Mouse (Mus musculus): ENCODE results near the gene Homer2. TPM values are rescaled to one million over a fixed set of nuclear protein-coding genes. Genes with fewer than 3 reads are reported as not detected.
A peak's percentile ranks its signal among the peaks of the same experiment; 100 is the strongest.

The Homer2 gene
- polyA plus RNA-seq (2011; ENCODE audit: insufficient read length, low read depth, missing spikeins): 3.7 and 10.9 TPM in 2 replicates

DNA sequence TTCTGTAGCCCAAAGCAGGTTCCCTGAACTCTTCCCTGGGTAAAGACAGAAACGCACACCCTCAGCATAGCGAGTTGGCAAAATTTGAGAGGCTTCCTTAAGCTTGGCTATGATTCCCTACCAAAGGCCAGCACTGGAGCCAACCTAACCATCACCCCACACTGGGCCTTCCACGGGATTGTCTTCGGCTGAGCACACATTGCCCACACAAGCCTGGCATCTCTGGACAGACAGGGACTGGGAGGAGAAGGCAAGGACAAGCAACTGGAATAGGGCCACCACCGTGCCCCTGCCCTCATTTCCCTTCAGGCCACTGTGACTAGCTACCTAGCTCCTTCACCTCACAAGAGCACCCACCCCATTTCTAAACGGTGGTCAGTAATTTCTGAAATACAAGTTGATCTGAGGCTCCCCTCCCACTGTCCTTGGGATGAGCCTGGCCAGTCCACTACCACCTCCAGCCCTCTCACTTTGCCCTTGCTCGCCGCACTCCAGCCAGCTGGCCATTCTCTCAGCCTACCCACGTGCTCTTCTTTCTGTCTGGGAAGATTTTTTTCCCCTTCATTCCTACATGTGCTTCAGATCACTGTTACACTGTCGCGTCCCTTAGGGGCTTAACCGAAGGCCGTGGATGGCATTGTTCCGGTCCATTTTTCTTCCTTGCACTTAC is at the start of gene Homer2:
Gene Homer2, minus strand, starts transcription at position 57 of the 670 bp plus-strand sequence.
- peak within 1 kb of the TSS; percentile 42 for H3K4me3 ChIP-seq (ENCODE audit: insufficient read depth, low read length)
- TF ChIP-seq CTCF (IDR thresholded peaks at IDR 0.05; ENCODE audit: borderline replicate concordance, insufficient read depth, low read length): no peak
- no peak for TF ChIP-seq POLR2A (IDR thresholded peaks at IDR 0.05; ENCODE audit: low read depth, low read length)

DNA sequence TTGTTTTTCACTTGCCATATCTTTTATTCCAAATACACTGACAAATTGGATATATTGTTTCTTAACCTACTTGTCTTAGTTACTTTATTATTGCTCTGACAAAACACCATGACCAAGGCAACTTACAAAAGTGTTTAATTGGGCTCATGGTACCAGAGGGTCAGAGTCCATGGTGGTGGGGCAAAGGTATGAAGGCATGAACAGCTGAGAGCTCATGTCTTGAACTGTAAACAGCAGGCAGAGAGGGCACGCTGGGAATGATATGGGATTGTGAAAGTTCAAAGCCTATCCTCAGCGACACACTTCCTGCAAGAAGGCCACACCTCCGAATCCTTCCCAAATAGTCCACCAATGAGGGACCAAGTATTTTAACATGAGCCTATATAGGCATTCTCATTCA is 40.6 kb upstream of the Homer2 start:
- Histone ChIP-seq H3K4me1 (ENCODE audit: control insufficient read depth, insufficient read depth, low read length) (no peaks in the 10 kb centered on the region), H3K27ac (ENCODE audit: insufficient read depth, low read length) (no peak overlapping the region), H3K4me3 (ENCODE audit: insufficient read depth, low read length) (no peak overlapping the region)
- TF ChIP-seq CTCF (IDR thresholded peaks at IDR 0.05; ENCODE audit: borderline replicate concordance, insufficient read depth, low read length) (no peak), POLR2A (IDR thresholded peaks at IDR 0.05; ENCODE audit: low read depth, low read length) (no peak)

More for the DNA sequence above, at the start of gene Homer2:
- H3K27ac ChIP-seq (ENCODE audit: insufficient read depth, low read length): no peak within 1 kb of the TSS
- H3K4me1 ChIP-seq (ENCODE audit: control insufficient read depth, insufficient read depth, low read length): no peaks in the 10 kb centered on the region

DNA sequence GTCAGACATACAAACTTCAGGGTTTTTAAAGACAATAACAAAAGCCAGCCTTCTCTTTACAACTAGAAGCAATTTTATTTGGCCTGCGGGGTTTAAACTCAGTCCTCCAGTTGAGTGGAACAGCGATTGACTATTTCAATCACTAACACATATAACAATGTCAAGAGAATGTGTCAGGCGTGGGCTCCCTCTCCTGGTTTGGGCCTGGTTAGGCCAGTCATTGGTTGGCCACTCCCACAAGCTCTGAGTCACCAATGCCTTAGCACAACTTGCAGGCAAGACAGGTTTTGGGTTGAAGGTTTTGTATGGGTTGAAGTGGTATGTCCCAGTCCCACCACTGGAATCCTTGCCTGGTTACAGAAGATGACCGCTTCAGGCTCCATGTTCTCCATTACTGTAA is 36.8 kb upstream of the Homer2 start:
- TF ChIP-seq POLR2A (IDR thresholded peaks at IDR 0.05; ENCODE audit: low read depth, low read length) (no peak), CTCF (IDR thresholded peaks at IDR 0.05; ENCODE audit: borderline replicate concordance, insufficient read depth, low read length) (peak; percentile 55; the same call in 1 of the 2 replicates)
- Histone ChIP-seq H3K27ac (ENCODE audit: insufficient read depth, low read length) (no peak overlapping the region), H3K4me1 (ENCODE audit: control insufficient read depth, insufficient read depth, low read length) (no peaks in the 10 kb centered on the region)

DNA sequence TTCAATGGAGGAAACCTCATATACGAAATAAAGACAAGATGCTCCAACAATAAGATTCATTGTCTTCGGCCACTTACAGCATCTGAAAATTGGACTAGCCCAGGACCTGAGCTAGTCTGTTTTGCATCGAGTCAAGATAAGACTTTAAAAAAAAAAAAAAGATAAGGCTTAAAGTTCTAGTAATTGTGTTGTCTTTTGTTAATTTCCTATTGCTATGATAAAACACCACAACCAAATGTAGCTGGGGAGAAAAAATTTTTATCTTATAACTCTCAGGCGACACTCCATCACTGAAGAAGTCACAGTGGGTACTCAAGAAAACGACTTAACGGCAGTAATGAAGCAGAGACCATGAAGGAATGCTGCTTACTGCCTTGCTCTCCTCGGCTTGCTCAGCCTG is 32.7 kb upstream of the Homer2 start:
- TF ChIP-seq CTCF (IDR thresholded peaks at IDR 0.05; ENCODE audit: borderline replicate concordance, insufficient read depth, low read length) (no peak), POLR2A (IDR thresholded peaks at IDR 0.05; ENCODE audit: low read depth, low read length) (no peak)
- Histone ChIP-seq H3K4me3 (ENCODE audit: insufficient read depth, low read length) (no peak overlapping the region), H3K4me1 (ENCODE audit: control insufficient read depth, insufficient read depth, low read length) (no peaks in the 10 kb centered on the region), H3K27ac (ENCODE audit: insufficient read depth, low read length) (no peak overlapping the region)

More for the DNA sequence above, 36.8 kb upstream of the Homer2 start:
- no peak overlapping the region for H3K4me3 ChIP-seq (ENCODE audit: insufficient read depth, low read length)

DNA sequence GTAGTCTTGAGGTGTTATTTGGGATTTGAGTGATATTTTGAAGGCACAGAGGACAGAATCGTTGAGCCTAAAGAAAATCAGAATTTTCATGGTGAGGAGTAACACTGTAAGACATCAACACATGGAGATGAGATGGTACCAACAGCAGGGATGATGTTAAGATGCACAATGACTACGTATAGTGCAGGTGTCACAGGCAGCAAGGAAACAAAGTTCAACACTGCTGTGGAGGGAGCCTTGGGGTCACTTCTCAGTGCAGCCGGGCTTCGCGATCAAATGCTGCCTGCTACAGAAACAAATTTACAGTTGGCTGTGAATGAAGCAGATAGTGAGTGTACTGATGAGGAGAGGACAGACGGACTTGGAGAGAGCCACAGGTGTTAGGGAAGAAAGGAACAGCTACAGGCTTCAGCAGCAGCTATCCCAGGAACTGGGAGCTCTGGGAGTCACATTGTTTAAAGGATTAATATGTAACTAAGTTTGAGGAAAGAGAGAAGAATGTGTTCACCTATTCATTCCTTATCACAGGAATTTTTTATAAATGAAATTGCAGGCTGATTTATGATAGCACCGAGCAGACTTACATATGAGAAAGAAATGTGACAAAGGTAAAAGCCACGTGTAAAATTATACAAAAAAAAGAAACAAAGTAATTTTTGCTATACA is 31.5 kb upstream of the Homer2 start:
- TF ChIP-seq POLR2A (IDR thresholded peaks at IDR 0.05; ENCODE audit: low read depth, low read length) (no peak), CTCF (IDR thresholded peaks at IDR 0.05; ENCODE audit: borderline replicate concordance, insufficient read depth, low read length) (no peak)
- no peaks in the 10 kb centered on the region for H3K4me1 ChIP-seq (ENCODE audit: control insufficient read depth, insufficient read depth, low read length)
- no peak overlapping the region for H3K4me3 ChIP-seq (ENCODE audit: insufficient read depth, low read length)
- no peak overlapping the region for H3K27ac ChIP-seq (ENCODE audit: insufficient read depth, low read length)

DNA sequence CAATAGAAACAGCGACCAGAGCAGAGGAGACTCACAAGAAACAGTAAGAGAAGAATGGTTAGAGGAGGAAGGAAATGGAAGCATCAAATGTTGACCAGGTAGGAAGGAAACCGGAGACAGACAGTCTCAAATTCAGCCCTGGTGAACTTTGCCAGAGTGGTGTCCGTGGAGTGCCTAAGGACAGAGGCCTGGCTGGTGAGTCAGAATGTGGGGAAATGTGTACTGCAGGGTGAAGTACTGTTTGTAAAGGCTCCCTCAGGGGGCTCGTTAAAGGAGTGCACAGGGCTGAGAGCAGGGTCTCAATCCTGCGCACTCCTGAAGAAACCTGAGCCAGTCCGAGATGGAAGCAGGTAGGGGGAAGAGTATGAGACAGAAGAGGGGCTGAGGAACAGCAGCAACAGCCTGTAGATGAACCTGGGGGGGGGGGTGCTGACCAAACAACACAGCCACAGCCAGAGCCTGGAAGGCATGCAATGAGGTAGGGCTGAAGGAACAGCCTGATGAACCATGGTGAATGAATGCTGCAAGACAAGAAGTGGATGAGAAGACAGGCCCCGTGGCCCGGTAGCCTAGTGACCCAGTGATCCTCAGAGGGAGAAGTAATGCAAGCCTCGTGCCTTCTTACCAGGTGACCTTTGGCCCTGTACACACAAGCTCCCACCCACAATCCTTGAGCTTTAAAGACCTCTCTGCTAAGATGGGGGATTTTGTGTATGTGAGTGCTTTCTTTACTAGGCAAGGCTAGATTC is 28.1 kb upstream of the Homer2 start:
- H3K4me1 ChIP-seq (ENCODE audit: control insufficient read depth, insufficient read depth, low read length): no peaks in the 10 kb centered on the region
- H3K4me3 ChIP-seq (ENCODE audit: insufficient read depth, low read length): no peak overlapping the region
- no peak for TF ChIP-seq CTCF (IDR thresholded peaks at IDR 0.05; ENCODE audit: borderline replicate concordance, insufficient read depth, low read length)
- TF ChIP-seq POLR2A (IDR thresholded peaks at IDR 0.05; ENCODE audit: low read depth, low read length): no peak
- no peak overlapping the region for H3K27ac ChIP-seq (ENCODE audit: insufficient read depth, low read length)

DNA sequence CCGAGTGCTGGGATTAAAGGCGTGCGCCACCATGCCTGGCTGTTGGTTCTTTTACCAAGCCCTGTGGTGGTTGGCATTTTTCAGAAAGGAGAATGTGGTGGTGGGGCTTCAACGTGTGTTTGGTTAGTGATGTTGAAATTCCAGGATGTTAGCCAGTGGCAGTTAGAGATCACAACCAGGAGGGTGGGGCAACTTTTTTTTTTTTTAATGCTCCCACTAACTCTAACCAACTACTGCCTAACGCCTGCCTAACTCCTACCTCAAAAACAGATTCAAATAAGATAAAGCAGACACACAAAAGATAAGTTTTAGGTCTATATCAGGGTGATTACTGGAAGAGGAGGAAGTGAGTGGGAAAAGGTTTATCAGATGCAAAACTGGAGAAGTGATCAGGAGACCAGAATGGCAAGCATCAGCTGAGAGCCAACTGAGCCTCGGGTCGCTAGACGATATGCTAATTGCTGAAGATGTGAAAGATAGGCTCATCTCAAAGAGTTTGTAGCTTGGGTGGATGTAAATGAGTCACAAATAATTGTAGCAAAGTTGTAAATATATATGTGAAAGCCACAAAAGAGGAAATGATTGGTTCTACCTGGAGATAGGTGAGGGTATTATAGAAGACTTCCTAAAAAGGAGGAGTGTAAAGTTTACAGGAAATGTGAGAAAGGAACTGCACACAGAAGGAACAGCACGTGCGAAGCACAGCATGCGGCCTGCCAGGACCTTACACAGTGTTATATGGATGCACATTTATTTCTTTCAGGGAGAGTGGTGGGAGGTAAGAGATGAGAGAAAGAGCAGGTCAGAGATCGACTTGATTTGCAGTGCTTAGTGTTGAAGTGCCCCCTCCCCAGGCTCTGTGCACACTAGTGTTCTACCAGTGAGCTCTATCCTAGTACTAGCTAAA is 25.1 kb upstream of the Homer2 start:
- TF ChIP-seq CTCF (IDR thresholded peaks at IDR 0.05; ENCODE audit: borderline replicate concordance, insufficient read depth, low read length) (no peak), POLR2A (IDR thresholded peaks at IDR 0.05; ENCODE audit: low read depth, low read length) (no peak)
- H3K4me1 ChIP-seq (ENCODE audit: control insufficient read depth, insufficient read depth, low read length): no peaks in the 10 kb centered on the region
- H3K4me3 ChIP-seq (ENCODE audit: insufficient read depth, low read length): no peak overlapping the region
- H3K27ac ChIP-seq (ENCODE audit: insufficient read depth, low read length): no peak overlapping the region

DNA sequence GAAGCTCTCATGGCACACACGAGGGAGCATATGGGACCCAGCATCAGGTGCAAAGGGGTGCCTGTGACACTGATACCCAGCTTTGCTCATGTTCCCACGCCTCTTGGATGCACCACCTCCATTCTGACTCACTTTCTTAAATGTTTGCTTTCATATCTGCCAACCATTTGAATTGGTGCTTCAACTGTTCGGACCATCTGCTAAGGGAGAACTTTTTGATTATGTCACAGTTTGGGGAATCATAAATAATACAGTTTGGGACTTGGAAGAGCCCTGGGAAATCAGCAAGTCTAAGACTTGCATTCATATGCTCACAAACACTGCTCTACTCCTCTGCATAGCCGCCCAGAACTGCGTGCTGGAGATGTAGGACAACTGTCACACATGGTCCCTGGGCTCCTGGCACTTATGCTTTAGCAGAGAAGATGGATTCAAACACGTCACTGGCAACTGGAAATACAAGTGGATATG is 23.9 kb upstream of the Homer2 start:
- H3K4me3 ChIP-seq (ENCODE audit: insufficient read depth, low read length): no peak overlapping the region
- no peak for TF ChIP-seq POLR2A (IDR thresholded peaks at IDR 0.05; ENCODE audit: low read depth, low read length)
- H3K27ac ChIP-seq (ENCODE audit: insufficient read depth, low read length): no peak overlapping the region
- H3K4me1 ChIP-seq (ENCODE audit: control insufficient read depth, insufficient read depth, low read length): no peaks in the 10 kb centered on the region

DNA sequence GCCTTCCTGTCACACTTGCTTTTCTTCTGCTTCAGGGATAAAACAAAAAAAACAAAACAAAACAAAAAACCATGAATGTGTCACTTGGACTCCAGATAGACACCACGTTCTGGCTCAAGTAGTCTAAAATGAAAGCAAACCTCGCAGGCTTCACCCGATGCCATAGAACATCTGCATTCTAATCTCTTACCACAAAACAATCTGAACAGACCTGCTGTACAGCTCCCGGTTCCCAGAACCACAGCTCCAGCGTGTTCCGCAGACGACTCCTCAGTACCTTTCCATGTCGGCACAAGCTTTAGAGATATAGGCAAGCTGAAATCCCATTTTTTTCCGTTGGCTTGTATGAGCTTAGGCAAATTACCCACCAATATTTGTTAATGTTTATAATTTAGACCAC is 22.5 kb upstream of the Homer2 start:
- Histone ChIP-seq H3K4me1 (ENCODE audit: control insufficient read depth, insufficient read depth, low read length) (no peaks in the 10 kb centered on the region), H3K27ac (ENCODE audit: insufficient read depth, low read length) (no peak overlapping the region), H3K4me3 (ENCODE audit: insufficient read depth, low read length) (no peak overlapping the region)
- TF ChIP-seq CTCF (IDR thresholded peaks at IDR 0.05; ENCODE audit: borderline replicate concordance, insufficient read depth, low read length) (no peak), POLR2A (IDR thresholded peaks at IDR 0.05; ENCODE audit: low read depth, low read length) (no peak)
